Mouse (Mus musculus) kidney, adult 8-10 months (tissue): Measurements from ENCODE around the gene Arhgef6.

Experiments used
- DNase-seq, 2 experiments: peaks; one replicate each; pipeline ENCODE4 v3.0.0; 2022

Gene Arhgef6

DNA sequence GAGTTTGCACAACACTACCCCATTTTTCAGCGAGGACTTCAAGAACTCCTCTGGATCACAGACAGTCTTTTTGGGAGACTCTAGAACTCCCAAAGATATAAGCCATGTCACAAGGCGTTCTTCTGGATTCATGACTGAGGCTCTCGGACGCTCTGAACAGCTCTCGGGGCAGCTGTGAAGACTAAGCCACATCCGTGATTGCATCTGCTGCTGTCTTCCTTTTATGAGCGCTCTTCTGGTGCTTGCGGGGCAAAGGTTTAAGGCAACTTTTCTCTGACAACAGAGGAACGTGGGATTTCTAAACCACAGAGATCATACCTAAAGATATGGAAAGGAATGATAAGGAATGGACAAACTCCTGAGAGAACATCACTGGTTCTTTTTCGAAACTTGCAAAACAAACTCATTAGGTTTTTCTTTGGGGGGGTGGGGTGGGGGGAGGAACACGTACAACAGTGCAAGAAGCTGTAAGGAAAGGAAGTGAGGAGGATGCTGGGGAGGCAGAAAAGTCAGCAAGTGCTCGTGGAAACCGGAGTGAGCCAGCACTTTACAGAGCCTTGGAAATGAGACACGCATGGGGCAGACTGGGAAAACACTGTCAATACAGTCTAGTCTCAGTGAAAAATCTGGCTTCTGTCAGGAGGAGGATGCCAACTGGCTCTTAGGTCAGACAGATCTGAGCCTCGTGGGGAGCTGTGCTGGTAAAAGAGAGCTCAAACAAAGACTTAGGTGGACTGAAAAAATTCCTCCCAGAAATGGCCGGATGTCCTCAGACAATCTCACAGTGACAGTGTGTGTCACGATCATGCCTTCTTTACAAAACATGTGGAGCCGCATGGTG lies at the start of gene Arhgef6:
Gene Arhgef6 (minus strand): TSS at position 359 of the 841 bp plus-strand sequence.
- DNase-seq: peak in 1 of 2 experiments; percentile 2

DNA sequence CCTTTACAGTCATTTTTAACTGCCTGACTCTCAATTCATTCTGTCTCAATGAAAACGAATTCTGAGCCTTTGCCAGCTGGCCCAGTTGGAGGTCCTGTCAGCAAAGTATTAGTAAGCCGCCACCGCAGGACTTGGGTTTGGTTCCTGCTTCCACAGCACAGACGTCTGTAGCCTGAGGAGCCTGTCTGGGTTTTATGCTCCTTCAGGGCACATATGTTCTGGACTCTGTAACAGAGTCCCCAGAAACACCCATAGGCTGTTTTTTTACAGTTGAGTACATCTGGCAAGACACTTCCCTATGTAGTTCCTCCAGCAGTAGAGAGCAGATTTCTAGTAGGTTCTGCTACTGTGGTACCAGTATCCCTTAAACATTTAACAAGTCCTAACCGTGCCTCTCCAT lies 42.4 kb upstream of the Arhgef6 start:
- DNase-seq: peak in 1 of 2 experiments; percentile 13

DNA sequence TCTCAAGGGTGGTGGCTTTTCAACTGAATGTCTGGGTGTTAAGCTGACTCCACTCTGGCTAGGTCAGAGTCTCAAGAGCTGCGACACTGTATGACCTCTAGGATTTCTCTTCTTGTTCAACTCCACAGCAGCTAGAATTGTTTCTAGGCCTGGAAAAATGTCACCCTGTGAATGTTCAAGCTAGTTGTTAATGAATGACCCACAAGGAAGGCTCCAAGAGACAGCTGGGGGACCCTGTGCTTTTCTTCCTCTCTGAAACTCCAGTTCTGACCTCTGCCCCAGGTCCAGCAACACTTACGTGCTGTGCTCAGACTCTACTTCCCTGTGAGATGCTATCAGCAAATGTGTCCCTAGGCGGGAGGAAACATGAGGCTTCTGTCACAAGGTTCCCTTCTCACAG lies 40.0 kb upstream of the Arhgef6 start:
- DNase-seq: peak; percentile 47 to 75

DNA sequence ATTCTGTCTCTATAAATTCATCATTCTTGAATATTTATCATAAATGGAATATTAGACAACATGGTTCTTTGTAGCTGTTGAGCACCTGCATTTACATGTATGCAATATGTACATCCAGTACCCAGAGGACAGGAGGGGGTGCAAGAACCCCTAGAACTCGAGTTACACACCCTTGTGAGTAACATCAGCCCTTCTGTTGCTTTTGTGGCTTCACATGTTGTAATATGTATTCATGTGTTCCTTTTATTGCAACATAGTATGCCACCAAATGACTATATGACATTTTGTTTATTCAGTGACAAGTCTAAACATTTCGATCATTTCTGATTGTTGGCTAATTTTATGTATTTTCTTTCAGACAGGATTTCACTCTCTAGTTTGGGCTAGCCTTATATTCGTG lies 38.6 kb upstream of the Arhgef6 start:
- DNase-seq: no peak

DNA sequence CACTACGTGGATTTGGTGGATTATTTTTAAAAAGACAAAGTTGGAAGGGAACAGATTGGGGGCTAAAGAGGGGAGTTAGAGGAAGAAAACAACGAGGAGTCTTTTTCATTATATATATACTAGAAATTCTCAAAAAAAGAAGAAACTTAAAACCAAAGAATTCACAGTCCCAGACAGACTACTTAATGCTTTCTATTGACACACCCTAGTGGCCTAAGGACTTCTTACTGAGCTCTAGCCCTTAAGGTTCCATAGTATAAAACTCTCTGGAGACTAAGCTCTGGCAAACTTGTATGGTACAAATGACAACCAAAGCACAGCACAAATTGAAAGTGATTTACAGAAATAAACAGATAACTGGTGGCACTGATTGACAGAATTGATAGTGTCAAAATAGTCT lies 35.5 kb upstream of the Arhgef6 start:
- DNase-seq: no peak

DNA sequence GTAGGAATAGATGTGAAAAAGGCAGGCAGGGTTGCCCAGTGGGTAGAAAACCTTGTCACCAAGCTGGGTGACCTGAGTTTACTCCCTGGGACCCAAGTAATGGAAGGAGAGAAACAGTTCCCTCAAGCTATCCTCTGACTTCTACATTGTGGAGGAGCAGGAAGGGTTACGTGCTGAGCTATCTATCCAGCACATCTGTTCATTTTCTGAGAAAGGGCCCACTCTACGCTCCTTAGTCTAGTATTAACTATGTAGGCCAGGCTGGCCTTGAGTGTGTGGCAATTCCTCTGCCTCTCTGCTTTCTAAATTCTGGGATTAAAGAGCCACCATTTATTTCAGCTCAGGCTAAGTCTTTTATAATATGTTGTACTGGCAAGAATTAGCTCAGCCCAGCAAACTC lies 35.0 kb upstream of the Arhgef6 start:
- no peak for DNase-seq

DNA sequence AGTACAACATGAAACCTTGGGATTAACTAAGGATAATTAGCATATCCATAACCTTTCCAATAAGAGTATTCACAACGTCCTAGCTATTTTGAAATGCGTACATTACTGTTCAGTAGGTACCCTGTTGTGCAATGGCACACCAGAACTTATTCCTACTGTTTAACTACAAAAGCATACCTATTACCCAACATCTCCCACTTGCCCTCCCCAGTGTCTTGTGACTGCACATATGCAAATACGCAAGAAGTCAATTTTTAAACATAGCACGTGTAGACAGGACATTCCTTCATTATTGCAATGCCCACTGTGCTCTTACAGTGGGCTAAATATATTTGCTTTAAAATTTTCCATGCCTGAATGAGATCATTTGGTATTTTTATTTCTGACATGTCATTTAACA lies 34.4 kb upstream of the Arhgef6 start:
- DNase-seq: peak in 1 of 2 experiments; percentile 16

DNA sequence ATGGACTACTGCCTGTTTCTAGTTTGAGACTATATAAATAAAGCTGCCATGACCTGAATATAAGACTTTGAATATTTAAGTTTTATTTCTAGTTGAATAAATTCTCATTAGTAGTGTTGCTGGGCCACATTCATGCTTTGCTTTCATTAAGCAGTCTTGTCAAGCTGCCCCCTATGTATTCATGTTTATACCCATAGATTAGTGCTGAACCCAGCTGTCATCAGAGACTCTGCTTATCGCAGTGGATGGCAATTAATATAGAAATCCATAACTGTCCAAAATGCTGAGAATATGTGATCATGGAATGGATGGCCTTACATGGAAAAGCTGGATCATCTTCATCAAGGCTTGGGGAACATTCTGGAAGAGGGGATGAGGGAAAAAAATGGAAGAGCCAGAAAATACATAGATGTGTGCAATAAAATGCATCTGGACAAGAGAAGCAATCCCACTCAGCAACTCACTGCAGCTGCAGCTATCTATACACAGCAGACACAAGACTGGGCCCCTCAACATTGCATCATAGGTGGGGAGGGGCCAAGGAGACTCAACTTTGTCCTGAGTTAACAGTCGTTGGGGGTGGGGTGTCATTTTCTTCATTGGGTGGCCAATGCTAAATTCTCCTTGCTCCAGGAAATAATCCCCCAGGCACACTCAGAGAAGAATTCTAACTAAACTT lies 26.5 kb upstream of the Arhgef6 start:
- DNase-seq: no peak

DNA sequence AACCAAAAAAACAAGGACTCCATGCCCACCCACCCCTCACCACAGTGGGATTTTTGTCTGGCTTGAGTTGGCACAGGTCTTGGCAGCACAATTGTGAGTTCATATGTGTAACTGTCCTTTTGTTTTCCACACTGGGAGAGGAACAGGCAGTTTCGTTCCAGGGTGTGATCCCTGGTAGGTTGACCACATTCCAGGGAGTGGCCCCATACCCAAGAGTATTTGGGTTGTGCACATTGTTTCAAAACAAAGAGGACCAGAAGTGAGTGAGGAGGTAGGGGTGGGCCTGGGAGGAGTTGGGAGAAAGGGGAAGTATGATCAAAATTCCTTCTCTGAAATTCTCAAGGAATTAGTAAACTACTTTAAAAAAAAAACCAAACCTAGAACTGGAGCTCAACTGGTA lies 20.8 kb upstream of the Arhgef6 start:
- no peak for DNase-seq

DNA sequence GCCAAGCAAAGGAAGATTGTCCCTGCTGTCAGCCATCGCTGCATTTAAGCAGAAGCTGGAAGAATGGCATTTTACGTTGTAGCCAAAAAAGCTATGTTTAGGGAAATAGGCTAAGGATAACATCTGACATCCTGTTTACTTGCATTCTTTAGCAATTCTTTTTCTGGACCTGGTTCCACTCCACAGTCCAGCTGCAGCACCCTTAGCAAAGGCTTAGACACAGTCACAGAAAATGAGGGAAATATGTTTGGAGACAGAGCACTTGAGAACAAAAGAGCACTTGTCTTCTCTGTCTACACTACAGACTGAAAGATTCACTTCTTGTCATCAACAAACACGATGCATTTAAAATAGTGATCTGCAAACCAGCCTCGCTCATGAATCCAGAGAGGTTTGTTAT lies 691 bp upstream of the Arhgef6 start:
- DNase-seq: no peak

DNA sequence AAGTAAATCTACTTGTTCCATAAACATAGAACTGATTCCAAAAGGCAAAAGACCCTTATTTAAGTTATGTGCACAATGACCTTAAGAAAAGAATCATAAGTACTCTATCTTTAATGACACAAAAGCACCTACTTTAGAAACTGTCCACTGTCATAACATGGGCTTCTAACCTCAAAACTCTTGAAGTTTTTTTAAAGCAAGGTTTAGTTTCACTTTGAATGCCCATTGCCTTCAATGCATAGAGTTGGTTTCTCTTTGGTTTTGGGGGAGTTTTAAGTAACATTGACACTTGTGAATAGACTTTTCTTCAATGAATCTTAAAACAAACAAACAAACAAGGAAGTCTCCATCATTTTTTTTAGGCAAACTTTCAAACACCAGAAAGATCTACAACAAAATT lies 947 bp downstream of the Arhgef6 start:
- no peak for DNase-seq

DNA sequence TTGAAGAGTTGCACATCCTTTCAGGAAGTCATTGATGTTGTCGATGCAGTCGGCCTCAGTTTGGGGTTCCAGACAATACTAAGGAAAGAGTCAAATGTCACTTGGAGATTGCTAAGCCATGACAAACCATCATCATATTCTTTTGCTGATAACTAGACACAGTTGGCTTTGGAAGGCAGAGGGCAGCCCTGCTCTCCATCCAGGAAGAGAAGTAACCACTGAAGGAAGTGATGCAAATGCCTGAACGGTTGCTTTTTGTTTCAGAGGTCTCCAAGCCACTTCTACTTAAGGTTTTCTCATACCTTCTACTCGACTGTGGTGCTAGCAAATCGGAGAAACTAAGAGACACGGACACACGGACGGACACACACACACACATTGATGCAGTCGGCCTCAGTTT lies 1.6 kb downstream of the Arhgef6 start:
- DNase-seq: no peak

DNA sequence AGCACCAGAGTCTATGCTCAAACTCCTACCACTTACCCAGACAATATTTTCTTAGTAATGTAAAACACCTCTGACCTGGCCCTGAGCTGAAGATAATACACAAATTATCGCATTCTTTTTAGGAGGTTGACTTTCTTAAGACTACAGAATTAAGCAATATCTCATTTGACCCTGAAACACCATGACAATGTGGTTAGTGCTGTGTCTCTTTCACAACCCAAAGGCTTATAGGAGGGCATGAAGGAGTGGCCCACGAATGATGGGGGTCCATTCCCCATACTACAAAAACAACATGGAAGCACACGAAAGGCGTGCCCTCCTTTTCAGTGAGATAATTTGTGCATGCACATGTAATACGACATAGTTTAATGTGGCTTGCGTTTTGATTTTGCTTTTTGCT lies 3.2 kb downstream of the Arhgef6 start:
- DNase-seq: no peak

DNA sequence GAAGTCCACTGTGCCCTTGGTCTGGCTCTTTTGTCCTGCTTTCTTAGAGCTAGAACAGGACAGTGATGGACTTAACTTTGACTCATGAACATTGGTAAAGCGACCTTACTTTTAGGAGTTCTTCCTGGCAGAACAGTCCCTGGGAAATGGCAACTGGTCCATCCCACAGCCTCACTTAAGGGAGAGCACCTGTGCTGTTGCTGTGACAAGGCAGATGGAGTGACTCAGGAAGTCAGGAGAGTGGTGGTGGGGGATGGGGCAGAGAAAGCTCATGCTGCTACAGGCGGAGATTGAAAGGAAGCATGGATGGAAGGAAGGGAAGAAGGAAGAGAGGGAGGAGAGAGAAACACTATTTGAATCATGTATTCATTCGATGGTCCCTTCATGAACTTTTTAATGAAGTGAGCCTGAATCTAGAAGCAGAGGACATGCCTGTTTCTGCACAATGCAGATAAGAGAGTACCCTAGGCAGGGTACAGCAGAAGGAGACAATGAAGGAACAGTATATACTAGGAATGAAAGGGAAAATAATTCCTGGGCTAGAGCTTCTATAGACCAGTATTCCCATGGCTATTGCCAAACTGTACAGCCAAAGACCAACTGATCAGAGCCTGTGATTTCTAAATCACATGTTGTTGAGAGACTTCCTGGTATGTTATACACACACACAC lies 10.7 kb downstream of the Arhgef6 start:
- no peak for DNase-seq

DNA sequence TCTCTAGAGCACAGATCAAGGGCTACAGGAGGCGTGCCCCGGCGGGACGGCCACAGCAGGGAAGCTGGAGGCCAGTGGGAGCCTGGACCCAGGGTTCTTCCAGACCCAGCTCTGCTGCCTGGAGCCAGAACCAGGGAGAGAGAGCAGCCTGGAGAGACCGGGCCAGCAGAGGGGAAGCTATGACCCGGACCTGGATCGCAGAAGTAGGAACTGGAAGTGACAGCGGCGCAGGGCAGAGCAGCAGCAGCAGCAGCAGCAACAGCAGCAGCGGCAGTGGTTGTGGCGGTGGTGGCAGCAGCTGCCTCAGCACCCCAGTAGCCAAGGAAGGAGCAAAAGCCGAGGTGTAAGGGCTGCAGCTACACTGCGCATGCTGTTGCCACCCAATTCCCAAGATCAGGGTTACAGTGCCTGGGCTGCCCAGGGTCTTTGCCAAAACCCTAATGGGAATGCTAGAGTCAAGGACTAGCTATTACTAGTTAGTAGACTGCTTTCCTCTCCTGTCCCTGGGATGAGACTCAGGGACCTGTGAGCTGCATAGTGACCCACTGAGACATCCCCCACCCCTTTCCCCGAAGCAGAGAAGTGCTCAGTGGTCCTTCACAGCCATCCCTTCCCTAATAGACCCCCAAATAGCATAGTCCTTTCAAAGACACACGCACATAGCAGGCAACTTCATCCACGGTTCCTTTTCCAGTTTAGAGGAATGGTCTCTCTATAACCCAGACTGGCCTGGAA lies 11.9 kb downstream of the Arhgef6 start:
- peak; percentile 27 to 38 for DNase-seq

DNA sequence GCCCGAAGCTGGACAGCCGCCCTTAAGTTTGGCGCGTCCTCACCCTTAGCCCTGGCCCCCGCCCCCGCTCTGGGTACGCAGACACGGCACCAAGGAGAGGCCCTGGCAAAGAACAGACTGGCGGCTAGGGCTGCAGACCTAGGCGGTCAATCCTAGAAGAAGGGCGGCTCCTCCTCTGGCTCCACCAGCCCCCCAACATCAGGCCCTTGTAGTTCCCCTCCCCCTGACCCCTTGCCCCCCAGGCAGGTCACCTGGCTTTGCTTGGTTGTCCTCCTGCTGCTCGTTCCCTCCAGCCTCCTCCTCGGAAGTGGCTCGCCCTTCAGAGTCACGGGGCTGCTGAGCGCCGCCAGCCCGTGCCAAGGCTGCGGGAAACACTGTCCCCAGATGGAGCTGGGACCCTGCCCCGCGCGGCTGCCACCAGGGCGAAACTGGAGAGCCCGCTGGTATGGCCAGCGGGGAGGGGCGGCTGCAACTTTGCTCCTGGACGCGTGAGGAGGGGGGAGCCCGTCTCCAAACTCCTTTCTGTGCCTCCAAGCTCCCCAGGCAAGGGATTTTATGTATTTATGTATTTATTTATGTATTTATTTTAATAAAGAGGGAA lies 12.6 kb downstream of the Arhgef6 start:
- peak in 1 of 2 experiments; percentile 12 for DNase-seq

DNA sequence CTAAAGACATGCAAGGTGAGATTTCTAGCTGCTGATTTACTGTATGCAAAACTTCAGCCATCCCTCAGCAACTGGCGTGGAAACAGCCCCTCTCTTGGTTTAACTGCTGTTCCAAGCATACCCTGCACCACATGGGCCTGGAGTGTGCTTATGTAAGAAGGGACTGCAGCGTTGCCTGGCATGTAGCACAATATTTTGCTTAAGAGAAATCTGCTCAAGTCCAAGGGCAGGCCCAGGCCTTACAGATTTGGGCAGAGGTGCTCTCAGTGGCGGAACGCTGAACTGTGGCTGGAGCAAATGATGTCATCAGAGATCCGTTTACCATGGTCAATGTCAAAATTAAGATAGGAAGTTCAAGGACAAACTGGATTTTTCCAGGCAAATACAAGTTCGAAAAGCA lies 13.6 kb downstream of the Arhgef6 start:
- DNase-seq: peak in 1 of 2 experiments; percentile 4

DNA sequence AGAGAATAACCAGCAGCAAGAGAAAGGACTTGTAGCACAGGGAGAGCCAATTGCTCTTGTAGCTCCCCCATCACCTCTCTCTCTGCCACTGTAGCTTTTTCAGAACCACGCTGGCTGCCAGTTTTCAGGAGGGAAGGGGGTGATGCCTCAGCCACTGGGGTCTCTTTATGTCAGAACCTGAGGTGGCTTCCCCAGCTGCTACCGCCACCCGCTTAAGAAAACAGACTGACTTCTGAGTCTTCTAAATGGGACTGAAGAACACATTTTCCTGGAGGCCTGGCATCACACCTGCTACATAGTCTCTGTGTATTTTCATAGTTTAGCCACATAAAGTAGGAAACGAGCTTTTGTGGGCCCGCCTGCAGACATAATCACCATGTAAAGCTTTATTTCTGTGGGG lies 26.5 kb downstream of the Arhgef6 start:
- no peak for DNase-seq

DNA sequence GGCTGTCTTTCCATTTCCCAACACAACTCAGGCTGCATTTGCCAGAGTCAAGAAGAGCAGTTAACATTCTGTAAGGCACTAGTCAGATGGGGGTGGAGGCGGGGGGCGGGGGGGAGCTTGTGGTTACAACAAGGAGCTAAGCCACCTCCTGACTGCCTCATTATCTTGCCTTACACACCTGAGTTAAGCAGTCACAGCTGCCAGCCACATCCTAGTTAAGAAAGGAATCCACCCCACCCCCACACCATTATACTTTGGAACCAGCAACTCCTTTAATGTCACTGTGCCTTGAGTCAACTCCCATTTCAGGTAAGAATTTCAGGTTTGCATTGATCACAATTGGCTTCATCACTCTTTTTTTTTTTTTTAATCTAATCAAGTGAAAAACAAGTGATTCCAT lies 28.5 kb downstream of the Arhgef6 start:
- no peak for DNase-seq

DNA sequence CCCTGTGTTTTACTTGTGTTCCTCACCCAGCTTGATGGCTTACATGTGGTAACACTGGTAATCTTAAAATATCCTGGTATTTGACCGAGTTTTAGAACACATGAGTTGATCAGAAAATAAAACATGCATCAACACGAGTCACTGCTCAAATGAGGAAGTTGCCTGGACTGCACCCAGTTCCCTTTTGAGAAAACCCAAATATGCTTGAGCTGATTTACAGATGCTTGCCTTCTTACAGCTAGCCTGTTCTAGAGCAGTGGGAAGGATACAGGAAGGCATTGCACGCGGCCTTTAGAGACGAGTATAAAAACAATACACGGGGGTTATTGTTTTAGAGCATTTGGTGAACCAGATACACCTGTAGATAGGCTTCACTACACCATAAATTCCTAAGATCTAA lies 31.8 kb downstream of the Arhgef6 start:
- DNase-seq: no peak

DNA sequence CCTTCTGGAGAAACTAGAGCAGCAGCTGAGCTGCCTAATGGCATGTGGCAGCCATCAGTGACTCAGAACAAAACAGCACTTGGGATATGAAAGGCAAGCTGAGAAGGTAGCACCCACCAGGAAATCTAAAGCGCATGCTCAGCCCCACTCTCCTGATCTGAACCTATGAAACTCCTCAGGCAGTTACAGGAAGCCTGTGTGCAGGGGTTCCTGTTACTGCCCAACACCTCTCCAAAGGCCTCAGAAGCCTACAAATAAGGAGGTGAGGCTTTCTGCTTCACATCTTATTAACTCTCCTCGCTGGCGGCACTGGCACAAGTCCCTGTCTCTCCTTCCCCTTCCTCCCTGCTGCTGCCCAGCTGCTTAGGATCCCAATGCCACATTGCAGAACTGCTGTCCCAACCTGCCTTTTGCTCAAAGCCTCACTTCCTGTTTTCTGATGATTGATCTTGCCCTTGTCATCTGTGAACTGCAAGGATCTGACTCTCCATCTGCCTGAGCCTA lies 33.7 kb downstream of the Arhgef6 start:
- DNase-seq: no peak

DNA sequence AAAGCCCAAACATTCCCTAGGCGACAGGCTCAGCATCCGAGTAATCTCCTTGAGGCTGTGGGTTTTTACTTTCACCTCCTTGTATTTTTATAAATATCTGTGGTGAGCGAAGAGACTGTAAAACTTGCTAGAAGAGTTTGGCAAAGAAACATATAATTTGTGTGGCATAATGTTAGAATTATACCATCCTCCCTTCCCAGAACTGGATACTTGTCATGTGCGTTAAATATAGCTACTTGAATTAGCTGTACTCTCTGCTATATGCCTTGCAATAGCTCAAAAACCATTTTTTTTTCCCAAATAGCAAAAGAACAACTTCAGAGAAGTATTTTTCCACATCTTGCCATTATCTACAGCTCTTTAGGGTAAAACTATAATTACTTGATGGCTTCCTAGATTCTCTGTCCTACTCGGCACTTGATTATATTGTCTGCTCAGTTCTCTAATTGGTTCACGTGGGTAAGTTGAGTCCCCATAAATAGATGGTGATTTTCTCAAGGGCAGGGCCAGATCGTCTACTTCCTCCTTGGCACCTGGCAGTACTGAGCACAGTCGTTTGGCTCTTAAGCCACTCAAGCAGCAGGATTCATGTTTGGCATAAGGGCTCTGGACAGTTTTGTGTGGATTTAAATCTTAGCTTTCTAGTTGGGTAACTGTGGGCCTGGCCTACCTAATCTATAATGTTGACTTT lies 35.2 kb downstream of the Arhgef6 start:
- DNase-seq: no peak
